Comparison of ENCODE assay signal across 13 mouse cellular contexts in genomic region chr19:61264227-61264626, GRCm38 (mm10). TPM values are rescaled to one million over a fixed set of nuclear protein-coding genes. Genes with fewer than 3 reads are reported as not detected.
DNase-seq lines count a peak whose midpoint lies in the region; ATAC-seq lines count a peak whose summit lies in the region.
"Had no signal": no experiment of that assay in that cellular context is flagged by ENCODE, and none has a peak within 500 bp of the region (broad histone marks: within the 10 kb centered on the region; RNA-seq: fewer than 3 reads in every experiment).

No protein-coding gene starts in this region.

- DNase-seq in hindbrain, embryonic 10.5 days (ENCODE audit: low spot score), result peak; percentile 18
- DNase-seq in CD4-positive helper T cell, adult 2 months (ENCODE audit: low read depth, low spot score), result peak; percentile 38
- DNase-seq in c-Kit-positive CD71-positive TER-119-positive erythroid progenitor cells, embryonic 14.5 days (ENCODE audit: low spot score), result peak; percentile 62
- peak; percentile 59 for DNase-seq in limb, embryonic 11.5 days (ENCODE audit: low spot score)
- no peak for DNase-seq in natural killer cell, adult 2 months (ENCODE audit: low spot score in 2 of 2)
- DNase-seq in cerebellum, adult 18-20 months, result no peak
- no peak for DNase-seq in thymus, postnatal 4 days
- DNase-seq: heart, postnatal 10 days; layer of hippocampus, postnatal 36 days; lung, postnatal 14 days had no signal

- no peaks in the 10 kb centered on the region for H3K36me3 ChIP-seq in hindbrain, embryonic 10.5 days
- H3K36me3 ChIP-seq in hindbrain, embryonic 13.5 days, result no peaks in the 10 kb centered on the region
- H3K36me3 ChIP-seq in limb, embryonic 11.5 days (ENCODE audit: control insufficient read depth, insufficient read depth, low read length), result no peaks in the 10 kb centered on the region

- ATAC-seq in hindbrain, embryonic 13.5 days (ENCODE audit: low FRiP score), result no peak
- ATAC-seq in limb, embryonic 11.5 days (ENCODE audit: insufficient number of reproducible peaks, low FRiP score, low TSS enrichment, low read depth), result no peak
- ATAC-seq: Patski had no signal

- H3K9me3 ChIP-seq in hindbrain, embryonic 10.5 days, result no peaks in the 10 kb centered on the region
- H3K9me3 ChIP-seq in hindbrain, embryonic 13.5 days, result no peaks in the 10 kb centered on the region
- H3K9me3 ChIP-seq in limb, embryonic 11.5 days (ENCODE audit: control insufficient read depth, low read length), result no peaks in the 10 kb centered on the region

- no peaks in the 10 kb centered on the region for H3K27me3 ChIP-seq in hindbrain, embryonic 10.5 days (ENCODE audit: insufficient read depth, poor library complexity, severe bottlenecking)
- H3K27me3 ChIP-seq in hindbrain, embryonic 13.5 days, result no peaks in the 10 kb centered on the region
- H3K27me3 ChIP-seq in limb, embryonic 11.5 days (ENCODE audit: control insufficient read depth, insufficient read depth, low read length), result no peaks in the 10 kb centered on the region

- H3K4me3 ChIP-seq in hindbrain, embryonic 10.5 days, result no peak overlapping the region
- H3K4me3 ChIP-seq in hindbrain, embryonic 13.5 days, result no peak overlapping the region
- H3K4me3 ChIP-seq in limb, embryonic 11.5 days (ENCODE audit: low read depth, low read length), result no peak overlapping the region

- H3K4me1 ChIP-seq in hindbrain, embryonic 10.5 days (replicated peaks), result no peaks in the 10 kb centered on the region
- H3K4me1 ChIP-seq in hindbrain, embryonic 13.5 days (replicated peaks), result no peaks in the 10 kb centered on the region; the same call in 1 of the 2 replicates
- H3K4me1 ChIP-seq in limb, embryonic 11.5 days (ENCODE audit: control insufficient read depth, insufficient read depth, low read length), result no peaks in the 10 kb centered on the region

- no peak overlapping the region for H3K9ac ChIP-seq in hindbrain, embryonic 13.5 days
- H3K9ac ChIP-seq in limb, embryonic 11.5 days (ENCODE audit: low read length), result no peak overlapping the region

- H3K4me2 ChIP-seq in hindbrain, embryonic 13.5 days, result no peak overlapping the region
- H3K4me2 ChIP-seq in limb, embryonic 11.5 days (ENCODE audit: low read depth, severe bottlenecking), result no peak overlapping the region

- WGBS in hindbrain, embryonic 10.5 days, result 100% methylated on average over 1 of the region's 1 CpGs
- WGBS in hindbrain, embryonic 13.5 days, result 89% methylated on average over 1 of the region's 1 CpGs
- WGBS in limb, embryonic 11.5 days, result 57% methylated on average over 1 of the region's 1 CpGs

- H3K27ac ChIP-seq in hindbrain, embryonic 10.5 days, result no peak overlapping the region
- H3K27ac ChIP-seq in hindbrain, embryonic 13.5 days, result no peak overlapping the region
- no peak overlapping the region for H3K27ac ChIP-seq in limb, embryonic 11.5 days (replicated peaks; ENCODE audit: low read depth, low read length)

RNA-seq across cellular contexts. Expression of gene Gm21060, which starts 32.6 kb away (rescaled TPM):
- polyA plus RNA-seq in hindbrain, embryonic 10.5 days (2016; fragmentation: Nextera tagmentation; extraction: Ambion mirVana), result not detected in 2 replicates
- polyA plus RNA-seq in hindbrain, embryonic 13.5 days (2015; fragmentation: Nextera tagmentation; extraction: Ambion mirVana), result not detected in 2 replicates
- polyA plus RNA-seq in limb, embryonic 11.5 days (2014; fragmentation: Nextera tagmentation; extraction: Ambion mirVana), result not detected in 2 replicates
- polyA plus RNA-seq: Patski; stomach, embryonic 14.5 days had no signal

RNA-seq across cellular contexts. Expression of gene Csf2ra, which starts 36.0 kb away (rescaled TPM):
- 17.7 and 21.4 TPM in 2 replicates for polyA plus RNA-seq in hindbrain, embryonic 10.5 days (2016; fragmentation: Nextera tagmentation; extraction: Ambion mirVana)
- 48.4 and 56.6 TPM in 2 replicates for polyA plus RNA-seq in hindbrain, embryonic 13.5 days (2015; fragmentation: Nextera tagmentation; extraction: Ambion mirVana)
- 15.1 and 17.6 TPM in 2 replicates for polyA plus RNA-seq in limb, embryonic 11.5 days (2014; fragmentation: Nextera tagmentation; extraction: Ambion mirVana)

Comparison
In these comparisons a context has a peak if more than half of its experiments do, and no peak if none do; other contexts are left out.
1. DNase-seq: peak in hindbrain, embryonic 10.5 days (single experiment), CD4-positive helper T cell, adult 2 months (single experiment), c-Kit-positive CD71-positive TER-119-positive erythroid progenitor cells, embryonic 14.5 days (single experiment) and limb, embryonic 11.5 days (single experiment); none in natural killer cell, adult 2 months (0 of 2), cerebellum, adult 18-20 months (0 of 2) and thymus, postnatal 4 days (single experiment).